In genomic region chr12:5143903-5144781, GRCm38 (mm10) we compare ENCODE assay signal across 16 mouse cellular contexts.
DNase-seq lines count a peak whose midpoint lies in the region; ATAC-seq lines count a peak whose summit lies in the region.
"Had no signal": no experiment of that assay in that cellular context is flagged by ENCODE, and none has a peak within 500 bp of the region (broad histone marks: within the 10 kb centered on the region; RNA-seq: fewer than 3 reads in every experiment).

No protein-coding gene starts in this region.

- H3K36me3 ChIP-seq in embryonic facial prominence, embryonic 10.5 days (replicated peaks), result peaks cover 6% of the 10 kb centered on the region; the same call in 1 of the 2 replicates
- no peaks in the 10 kb centered on the region for H3K36me3 ChIP-seq in hindbrain, embryonic 11.5 days (ENCODE audit: control insufficient read depth, insufficient read depth, low read length)
- peaks cover 5% of the 10 kb centered on the region; the same call in 1 of the 2 replicates for H3K36me3 ChIP-seq in midbrain, embryonic 13.5 days
- H3K36me3 ChIP-seq: heart, embryonic 13.5 days; intestine, embryonic 15.5 days; lung, embryonic 15.5 days had no signal

- H3K9me3 ChIP-seq in embryonic facial prominence, embryonic 10.5 days, result no peaks in the 10 kb centered on the region
- no peaks in the 10 kb centered on the region for H3K9me3 ChIP-seq in hindbrain, embryonic 11.5 days (ENCODE audit: control insufficient read depth, low read length)
- H3K9me3 ChIP-seq in midbrain, embryonic 13.5 days, result no peaks in the 10 kb centered on the region
- H3K9me3 ChIP-seq: heart, embryonic 13.5 days; intestine, embryonic 15.5 days; limb, embryonic 15.5 days; lung, embryonic 15.5 days had no signal

- no peak overlapping the region for H3K4me2 ChIP-seq in hindbrain, embryonic 11.5 days (replicated peaks; ENCODE audit: low read depth, low read length)
- no peak overlapping the region for H3K4me2 ChIP-seq in midbrain, embryonic 13.5 days (replicated peaks)
- H3K4me2 ChIP-seq: heart, embryonic 13.5 days; intestine, embryonic 15.5 days; limb, embryonic 15.5 days; lung, embryonic 15.5 days had no signal

- H3K4me1 ChIP-seq in embryonic facial prominence, embryonic 10.5 days, result peaks cover 28% of the 10 kb centered on the region
- H3K4me1 ChIP-seq in hindbrain, embryonic 11.5 days (replicated peaks; ENCODE audit: control insufficient read depth, insufficient read depth, low read length), result peaks cover 5% of the 10 kb centered on the region
- H3K4me1 ChIP-seq in midbrain, embryonic 13.5 days (replicated peaks), result peaks cover 33% of the 10 kb centered on the region
- H3K4me1 ChIP-seq: heart, embryonic 13.5 days; lung, embryonic 15.5 days had no signal

- peak overlapping the region; percentile 57 for H3K27ac ChIP-seq in embryonic facial prominence, embryonic 10.5 days (replicated peaks)
- H3K27ac ChIP-seq in hindbrain, embryonic 11.5 days (ENCODE audit: low read depth, low read length), result 0 out of 2 replicates have a peak overlapping the region, but pooled peaks have one; percentile 36
- peak overlapping the region; percentile 37 for H3K27ac ChIP-seq in midbrain, embryonic 13.5 days
- H3K27ac ChIP-seq: heart, embryonic 13.5 days; intestine, embryonic 15.5 days; lung, embryonic 15.5 days had no signal

- 41% methylated on average over 5 of the region's 5 CpGs for WGBS in embryonic facial prominence, embryonic 10.5 days
- 22% methylated on average over 5 of the region's 5 CpGs for WGBS in hindbrain, embryonic 11.5 days
- 14% methylated on average over 5 of the region's 5 CpGs for whole genome bisulfite sequencing in midbrain, embryonic 13.5 days

- H3K27me3 ChIP-seq in embryonic facial prominence, embryonic 10.5 days (replicated peaks; ENCODE audit: low read depth, poor library complexity, severe bottlenecking), result no peaks in the 10 kb centered on the region
- H3K27me3 ChIP-seq in hindbrain, embryonic 11.5 days (ENCODE audit: control insufficient read depth, insufficient read depth, low read length), result no peaks in the 10 kb centered on the region
- H3K27me3 ChIP-seq in midbrain, embryonic 13.5 days, result no peaks in the 10 kb centered on the region
- H3K27me3 ChIP-seq: heart, embryonic 13.5 days; intestine, embryonic 15.5 days; limb, embryonic 15.5 days; lung, embryonic 15.5 days had no signal

- H3K4me3 ChIP-seq in embryonic facial prominence, embryonic 10.5 days, result no peak overlapping the region
- H3K4me3 ChIP-seq in hindbrain, embryonic 11.5 days (ENCODE audit: low read depth, low read length), result no peak overlapping the region
- H3K4me3 ChIP-seq in midbrain, embryonic 13.5 days (replicated peaks), result no peak overlapping the region
- H3K4me3 ChIP-seq: erythroblast, embryonic 14.5 days; heart, embryonic 13.5 days; intestine, embryonic 15.5 days; limb, embryonic 15.5 days; lung, embryonic 15.5 days had no signal

- no peak overlapping the region for H3K9ac ChIP-seq in hindbrain, embryonic 11.5 days (ENCODE audit: low read depth, low read length)
- H3K9ac ChIP-seq in midbrain, embryonic 13.5 days (replicated peaks), result peak overlapping the region; percentile 49; the same call in 1 of the 2 replicates
- H3K9ac ChIP-seq: heart, embryonic 13.5 days; intestine, embryonic 15.5 days; limb, embryonic 15.5 days; lung, embryonic 15.5 days had no signal

- peak; percentile 45 for DNase-seq in kidney, adult 11 months
- DNase-seq in kidney, adult 18-20 months, result no peak
- DNase-seq in embryonic facial prominence, embryonic 10.5 days (ENCODE audit: low spot score), result no peak
- no peak for DNase-seq in hindbrain, embryonic 11.5 days (ENCODE audit: low spot score)
- DNase-seq in spleen, adult 12 weeks (ENCODE audit: low spot score), result no peak
- no peak for DNase-seq in cerebellum, adult 18-20 months
- no peak for DNase-seq in cerebellum, adult 8-10 months
- DNase-seq: adrenal gland, postnatal 36 days; cerebellum, postnatal 14 days; gastrocnemius, postnatal 10 days had no signal

- ATAC-seq in hindbrain, embryonic 11.5 days (ENCODE audit: low FRiP score), result peak; percentile 70
- peak; percentile 70 for ATAC-seq in midbrain, embryonic 13.5 days
- ATAC-seq: intestine, embryonic 15.5 days had no signal
